ENCODE assay signal across 9 mouse cellular contexts in genomic region chr13:38668514-38668913, GRCm38 (mm10). TPM values are rescaled to one million over a fixed set of nuclear protein-coding genes. Genes with fewer than 3 reads are reported as not detected.
DNase-seq lines count a peak whose midpoint lies in the region; ATAC-seq and TF ChIP-seq lines count a peak whose summit lies in the region.
"Had no signal": no experiment of that assay in that cellular context is flagged by ENCODE, and none has a peak within 500 bp of the region (broad histone marks: within the 10 kb centered on the region; RNA-seq: fewer than 3 reads in every experiment).

No protein-coding gene starts in this region.

- no peaks in the 10 kb centered on the region for H3K9me3 ChIP-seq in neural tube, embryonic 15.5 days (replicated peaks)
- H3K9me3 ChIP-seq in embryonic facial prominence, embryonic 11.5 days (replicated peaks; ENCODE audit: control insufficient read depth, low read length): no peaks in the 10 kb centered on the region
- no peaks in the 10 kb centered on the region for H3K9me3 ChIP-seq in liver, postnatal 0 days (ENCODE audit: low read length)
- H3K9me3 ChIP-seq: hindbrain, embryonic 15.5 days had no signal

- H3K4me2 ChIP-seq in neural tube, embryonic 15.5 days: no peak overlapping the region
- H3K4me2 ChIP-seq in embryonic facial prominence, embryonic 11.5 days (ENCODE audit: low read depth, low read length): no peak overlapping the region
- H3K4me2 ChIP-seq in liver, postnatal 0 days (ENCODE audit: low read depth, low read length): no peak overlapping the region
- H3K4me2 ChIP-seq: hindbrain, embryonic 15.5 days had no signal

- no peaks in the 10 kb centered on the region for H3K27me3 ChIP-seq in neural tube, embryonic 15.5 days (replicated peaks)
- H3K27me3 ChIP-seq in embryonic facial prominence, embryonic 11.5 days (ENCODE audit: control insufficient read depth, insufficient read depth, low read length): no peaks in the 10 kb centered on the region
- H3K27me3 ChIP-seq in liver, postnatal 0 days (ENCODE audit: insufficient read depth, low read length): no peaks in the 10 kb centered on the region
- H3K27me3 ChIP-seq: hindbrain, embryonic 15.5 days had no signal

- ATAC-seq in neural tube, embryonic 15.5 days (ENCODE audit: low FRiP score): no peak
- no peak for ATAC-seq in embryonic facial prominence, embryonic 11.5 days (replicated peaks; ENCODE audit: insufficient number of reproducible peaks, low FRiP score, low TSS enrichment, low read depth)
- ATAC-seq in liver, postnatal 0 days: peak; percentile 61

- peak; percentile 26 to 82 for DNase-seq in adrenal gland, adult (ENCODE audit: inconsistent age in 2 of 2, low spot score in 1 of 2)
- no peak for DNase-seq in adrenal gland, adult 8-10 months
- DNase-seq in neural tube, embryonic 10.5 days (ENCODE audit: extremely low spot score, low spot score): peak; percentile 19
- peak; percentile 30 for DNase-seq in embryonic facial prominence, embryonic 11.5 days (ENCODE audit: low spot score)
- DNase-seq in liver, postnatal 0 days: peak; percentile 80
- peak; percentile 43 to 50 for DNase-seq in spleen, postnatal 36 days (ENCODE audit: low spot score in 2 of 2)
- DNase-seq in layer of hippocampus, adult 8-10 months (ENCODE audit: low spot score in 2 of 2): no peak

- TF ChIP-seq EP300 in liver, postnatal 0 days (IDR thresholded peaks at IDR 0.05; ENCODE audit: low read depth): no peak

- WGBS in neural tube, embryonic 15.5 days: 25% methylated on average over 2 of the region's 2 CpGs
- 19% methylated on average over 2 of the region's 2 CpGs for WGBS in embryonic facial prominence, embryonic 11.5 days
- WGBS in liver, postnatal 0 days (ENCODE audit: insufficient replicate concordance): 26% methylated on average over 2 of the region's 2 CpGs

- TF ChIP-seq CTCF in liver, postnatal 0 days (IDR thresholded peaks at IDR 0.05; ENCODE audit: low read depth): peak; percentile 88

- H3K27ac ChIP-seq in neural tube, embryonic 15.5 days (replicated peaks): no peak overlapping the region
- H3K27ac ChIP-seq in embryonic facial prominence, embryonic 11.5 days (replicated peaks; ENCODE audit: low read depth, low read length): no peak overlapping the region
- no peak overlapping the region for H3K27ac ChIP-seq in liver, postnatal 0 days (ENCODE audit: low read depth)
- H3K27ac ChIP-seq: hindbrain, embryonic 15.5 days had no signal

- H3K9ac ChIP-seq in neural tube, embryonic 15.5 days (replicated peaks): no peak overlapping the region
- H3K9ac ChIP-seq in embryonic facial prominence, embryonic 11.5 days (replicated peaks; ENCODE audit: low read length): no peak overlapping the region
- H3K9ac ChIP-seq in liver, postnatal 0 days (replicated peaks): no peak overlapping the region
- H3K9ac ChIP-seq: hindbrain, embryonic 15.5 days had no signal

- H3K4me3 ChIP-seq in neural tube, embryonic 15.5 days (replicated peaks): no peak overlapping the region
- H3K4me3 ChIP-seq in embryonic facial prominence, embryonic 11.5 days (ENCODE audit: low read depth, low read length): no peak overlapping the region
- no peak overlapping the region for H3K4me3 ChIP-seq in liver, postnatal 0 days (ENCODE audit: low read depth, low read length)
- H3K4me3 ChIP-seq: hindbrain, embryonic 15.5 days had no signal

- H3K4me1 ChIP-seq in neural tube, embryonic 15.5 days: no peaks in the 10 kb centered on the region
- no peaks in the 10 kb centered on the region for H3K4me1 ChIP-seq in embryonic facial prominence, embryonic 11.5 days (ENCODE audit: control insufficient read depth, insufficient read depth, low read length)
- no peaks in the 10 kb centered on the region for H3K4me1 ChIP-seq in liver, postnatal 0 days (ENCODE audit: insufficient read depth)
- H3K4me1 ChIP-seq: hindbrain, embryonic 15.5 days had no signal

- no peaks in the 10 kb centered on the region for H3K36me3 ChIP-seq in neural tube, embryonic 15.5 days
- no peaks in the 10 kb centered on the region for H3K36me3 ChIP-seq in embryonic facial prominence, embryonic 11.5 days (replicated peaks; ENCODE audit: control insufficient read depth, insufficient read depth, low read depth, low read length)
- H3K36me3 ChIP-seq in liver, postnatal 0 days (replicated peaks; ENCODE audit: insufficient read depth, low read length): no peaks in the 10 kb centered on the region
- H3K36me3 ChIP-seq: hindbrain, embryonic 15.5 days had no signal

RNA-seq across cellular contexts. Expression of gene Eef1e1, which starts 9.7 kb away (rescaled TPM):
- total RNA-seq in adrenal gland, adult 8-10 months (2022): 10 to 100 TPM; 18.5 to 42.6 (median 34.1) TPM
- polyA plus RNA-seq in neural tube, embryonic 15.5 days (2015; fragmentation: Nextera tagmentation; extraction: Ambion mirVana): 98.3 and 100 TPM in 2 replicates
- 54.6 and 56.3 TPM in 2 replicates for polyA plus RNA-seq in embryonic facial prominence, embryonic 11.5 days (2014; fragmentation: Nextera tagmentation; extraction: Ambion mirVana)
- polyA plus RNA-seq in liver, postnatal 0 days (2015; fragmentation: Nextera tagmentation; extraction: Ambion mirVana): 23.9 and 25.5 TPM in 2 replicates
- total RNA-seq in layer of hippocampus, adult 8-10 months (2022): 10 to 100 TPM; 23.1 to 37.0 (median 28.5) TPM

RNA-seq across cellular contexts. Expression of gene Bloc1s5, which starts 33.6 kb away (rescaled TPM):
- 10 to 100 TPM; 23.9 to 32.4 (median 24.1) TPM for total RNA-seq in adrenal gland, adult 8-10 months (2022)
- 18.8 and 19.0 TPM in 2 replicates for polyA plus RNA-seq in neural tube, embryonic 15.5 days (2015; fragmentation: Nextera tagmentation; extraction: Ambion mirVana)
- polyA plus RNA-seq in embryonic facial prominence, embryonic 11.5 days (2014; fragmentation: Nextera tagmentation; extraction: Ambion mirVana): 27.9 and 31.4 TPM in 2 replicates
- polyA plus RNA-seq in liver, postnatal 0 days (2015; fragmentation: Nextera tagmentation; extraction: Ambion mirVana): 13.9 and 16.0 TPM in 2 replicates
- total RNA-seq in layer of hippocampus, adult 8-10 months (2022): 10 to 100 TPM in 1 of 4 experiments, 1 to 10 TPM in 3; 8.0 to 13.5 (median 9.8) TPM

Comparison
In these comparisons a context has a peak if more than half of its experiments do, and no peak if none do; other contexts are left out.
1. DNase-seq: peak in adrenal gland, adult (2 of 2), neural tube, embryonic 10.5 days (single experiment), embryonic facial prominence, embryonic 11.5 days (single experiment), liver, postnatal 0 days (single experiment) and spleen, postnatal 36 days (2 of 2); none in adrenal gland, adult 8-10 months (single experiment) and layer of hippocampus, adult 8-10 months (0 of 2).